Mouse (Mus musculus): ENCODE measurements at regions not wholly inside any gene's neighbourhood (a gene's known extent, or its start where the extent isn't known, plus 50 kb on each side); places are given as distances from the start of the nearest gene placed in this dataset.

DNA sequence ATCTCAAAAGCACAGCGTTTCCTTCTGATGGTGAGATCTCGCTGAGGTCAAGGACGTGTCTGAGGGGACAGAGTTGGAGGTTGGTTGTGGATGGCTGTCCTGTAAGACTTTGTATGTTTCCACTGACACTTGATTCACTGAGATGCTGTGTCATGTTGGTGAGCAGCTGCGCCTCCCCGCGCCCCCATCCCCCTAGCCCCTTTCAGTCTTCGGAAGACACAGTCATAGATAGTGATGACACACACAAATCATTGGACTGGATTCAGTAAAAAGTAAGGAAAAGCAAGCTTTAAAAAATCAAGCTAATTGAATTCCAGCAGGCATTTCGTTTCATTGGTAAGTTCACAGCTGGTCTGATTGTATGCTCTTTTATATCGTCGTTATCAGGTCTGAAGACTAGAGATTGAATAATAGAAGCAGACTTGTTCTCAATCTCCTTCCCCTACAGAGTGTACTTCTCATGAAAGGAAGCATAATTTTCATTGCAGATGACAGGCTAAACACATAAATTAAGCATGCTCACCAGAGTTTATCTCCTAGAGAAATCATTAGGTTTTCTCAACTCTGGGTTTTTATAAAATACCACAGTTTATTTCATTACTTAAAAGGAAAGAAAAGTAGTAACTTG lies 472.9 kb downstream of the Fgf9 start:
- Histone ChIP-seq H3K9ac (ENCODE audit: low read depth, low read length) (no peak overlapping the region), H3K4me3 (ENCODE audit: low read depth, low read length) (no peak overlapping the region), H3K4me2 (replicated peaks; ENCODE audit: low read depth) (no peak overlapping the region), H3K27me3 (replicated peaks; ENCODE audit: control insufficient read depth, insufficient read depth, low read length) (no peaks in the 10 kb centered on the region), H3K27ac (ENCODE audit: low read depth, low read length) (no peak overlapping the region), H3K36me3 (ENCODE audit: control insufficient read depth, insufficient read depth) (no peaks in the 10 kb centered on the region), H3K4me1 (replicated peaks; ENCODE audit: control insufficient read depth, insufficient read depth, low read length) (no peaks in the 10 kb centered on the region), H3K9me3 (ENCODE audit: control insufficient read depth) (no peaks in the 10 kb centered on the region)
- ATAC-seq: no peak
- 79% methylated on average over 10 of the region's 10 CpGs for WGBS
- no peak for TF ChIP-seq CTCF (IDR thresholded peaks at IDR 0.05; ENCODE audit: low read depth)

DNA sequence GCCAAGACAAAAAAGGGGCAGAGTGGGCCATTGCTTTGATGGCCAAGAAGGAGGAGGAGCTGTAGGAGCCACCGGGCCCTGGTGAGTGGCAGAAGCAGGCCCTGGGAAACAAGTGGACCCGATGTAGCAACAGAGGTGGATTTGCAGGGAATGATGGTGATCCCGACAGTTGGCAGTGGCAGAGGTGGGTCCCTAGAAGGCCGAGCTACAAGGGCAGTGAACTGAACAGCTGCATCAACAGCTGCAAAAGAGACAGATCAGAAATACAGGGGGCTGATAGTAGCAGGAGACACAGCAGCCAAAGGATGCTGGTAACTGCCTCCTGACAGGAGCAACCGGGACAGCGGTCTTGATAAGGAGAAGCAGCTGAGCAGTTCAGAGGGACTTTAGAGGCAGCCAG lies 467.8 kb downstream of the Fgf9 start:
- 75% methylated on average over 6 of the region's 6 CpGs for WGBS
- no peak for TF ChIP-seq CTCF (IDR thresholded peaks at IDR 0.05; ENCODE audit: low read depth)

DNA sequence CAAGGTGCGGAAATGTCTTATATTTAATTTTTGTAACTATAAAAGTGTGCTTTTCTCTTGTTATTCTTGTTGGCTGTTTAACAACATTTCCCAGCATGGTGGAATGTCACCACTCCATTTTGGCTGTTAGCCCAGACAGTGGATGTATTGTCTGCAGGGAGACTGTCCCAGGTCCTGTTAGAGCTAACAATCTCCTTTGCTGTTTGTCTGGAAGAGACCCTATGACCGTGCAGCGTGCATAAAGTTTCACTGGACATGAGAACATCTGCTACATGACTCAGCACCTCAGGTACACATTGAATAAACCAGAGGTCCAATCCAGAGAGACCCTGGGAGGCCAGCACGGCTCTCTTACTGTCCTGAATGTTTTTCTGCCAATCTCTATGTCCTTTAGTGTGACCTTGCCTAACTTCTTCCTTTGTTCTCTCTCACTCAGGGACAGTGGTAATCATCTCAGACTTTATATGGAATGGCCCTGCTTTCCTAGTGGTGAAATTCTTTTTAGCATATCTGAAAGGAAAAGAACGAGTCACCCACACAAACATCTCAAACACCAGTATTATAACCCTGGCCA lies 450.7 kb downstream of the Fgf9 start:
- ATAC-seq: no peak
- TF ChIP-seq CTCF (IDR thresholded peaks at IDR 0.05; ENCODE audit: low read depth): no peak
- Histone ChIP-seq H3K27me3 (replicated peaks; ENCODE audit: control insufficient read depth, insufficient read depth, low read length) (no peaks in the 10 kb centered on the region), H3K27ac (ENCODE audit: low read depth, low read length) (no peak overlapping the region), H3K9me3 (ENCODE audit: control insufficient read depth) (no peaks in the 10 kb centered on the region), H3K36me3 (ENCODE audit: control insufficient read depth, insufficient read depth) (no peaks in the 10 kb centered on the region), H3K4me3 (ENCODE audit: low read depth, low read length) (no peak overlapping the region), H3K4me2 (replicated peaks; ENCODE audit: low read depth) (no peak overlapping the region), H3K9ac (ENCODE audit: low read depth, low read length) (no peak overlapping the region), H3K4me1 (replicated peaks; ENCODE audit: control insufficient read depth, insufficient read depth, low read length) (no peaks in the 10 kb centered on the region)
- 50% methylated on average over 5 of the region's 5 CpGs for WGBS

More for the DNA sequence above, 467.8 kb downstream of the Fgf9 start:
- H3K27me3 ChIP-seq (replicated peaks; ENCODE audit: control insufficient read depth, insufficient read depth, low read length): no peaks in the 10 kb centered on the region
- H3K27ac ChIP-seq (ENCODE audit: low read depth, low read length): no peak overlapping the region
- H3K36me3 ChIP-seq (ENCODE audit: control insufficient read depth, insufficient read depth): no peaks in the 10 kb centered on the region
- no peak for ATAC-seq
- no peak overlapping the region for H3K9ac ChIP-seq (ENCODE audit: low read depth, low read length)
- no peaks in the 10 kb centered on the region for H3K9me3 ChIP-seq (ENCODE audit: control insufficient read depth)
- H3K4me3 ChIP-seq (ENCODE audit: low read depth, low read length): no peak overlapping the region
- no peaks in the 10 kb centered on the region for H3K4me1 ChIP-seq (replicated peaks; ENCODE audit: control insufficient read depth, insufficient read depth, low read length)
- H3K4me2 ChIP-seq (replicated peaks; ENCODE audit: low read depth): no peak overlapping the region

DNA sequence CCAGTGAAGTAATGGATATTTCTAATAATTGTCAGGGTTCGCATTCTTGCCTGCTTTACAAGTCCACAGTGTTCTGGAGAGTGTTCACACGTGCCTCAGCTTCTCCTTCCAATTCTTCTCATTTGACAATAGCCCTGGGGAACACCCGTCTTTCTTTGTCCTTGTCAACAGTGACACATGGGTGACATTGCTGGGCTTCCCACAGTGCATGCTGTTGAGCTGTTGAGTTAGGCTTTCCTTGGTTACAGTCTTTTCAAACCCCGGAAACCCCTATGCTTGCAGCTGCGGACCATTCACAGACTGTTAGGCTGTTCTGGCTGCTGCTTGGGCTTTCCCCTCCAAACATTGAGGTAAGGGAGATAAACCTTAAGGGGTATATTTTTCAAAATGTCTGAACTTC lies 450.0 kb downstream of the Fgf9 start:
- no peak overlapping the region for H3K4me3 ChIP-seq (ENCODE audit: low read depth, low read length)
- H3K4me1 ChIP-seq (replicated peaks; ENCODE audit: control insufficient read depth, insufficient read depth, low read length): no peaks in the 10 kb centered on the region
- H3K9ac ChIP-seq (ENCODE audit: low read depth, low read length): no peak overlapping the region
- H3K36me3 ChIP-seq (ENCODE audit: control insufficient read depth, insufficient read depth): no peaks in the 10 kb centered on the region
- no peaks in the 10 kb centered on the region for H3K27me3 ChIP-seq (replicated peaks; ENCODE audit: control insufficient read depth, insufficient read depth, low read length)
- ATAC-seq: no peak
- WGBS: 81% methylated on average over 5 of the region's 5 CpGs
- no peak overlapping the region for H3K4me2 ChIP-seq (replicated peaks; ENCODE audit: low read depth)
- no peak for TF ChIP-seq CTCF (IDR thresholded peaks at IDR 0.05; ENCODE audit: low read depth)
- H3K27ac ChIP-seq (ENCODE audit: low read depth, low read length): no peak overlapping the region
- no peaks in the 10 kb centered on the region for H3K9me3 ChIP-seq (ENCODE audit: control insufficient read depth)

DNA sequence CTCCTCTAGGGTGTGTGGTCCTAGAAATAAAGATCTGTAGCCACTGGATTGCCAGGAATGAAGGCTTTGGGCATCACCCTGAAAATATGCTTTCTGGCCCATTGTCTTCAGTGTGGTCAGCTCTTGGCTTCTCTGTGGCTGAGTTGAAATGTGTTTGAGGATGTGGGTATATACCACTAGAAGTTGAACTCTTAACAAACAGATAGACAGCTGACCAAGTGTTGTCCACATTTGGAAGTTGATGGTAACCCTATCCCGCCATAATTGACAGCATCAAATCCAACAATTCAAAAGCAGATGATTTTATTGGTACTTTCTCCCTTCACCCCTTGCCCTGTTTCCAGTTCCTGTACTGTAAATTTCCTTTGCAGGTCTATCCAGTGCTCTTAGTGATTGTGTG lies 448.7 kb downstream of the Fgf9 start:
- TF ChIP-seq CTCF (IDR thresholded peaks at IDR 0.05; ENCODE audit: low read depth): no peak
- H3K4me3 ChIP-seq (ENCODE audit: low read depth, low read length): no peak overlapping the region
- no peaks in the 10 kb centered on the region for H3K4me1 ChIP-seq (replicated peaks; ENCODE audit: control insufficient read depth, insufficient read depth, low read length)
- no peak overlapping the region for H3K4me2 ChIP-seq (replicated peaks; ENCODE audit: low read depth)
- H3K36me3 ChIP-seq (ENCODE audit: control insufficient read depth, insufficient read depth): no peaks in the 10 kb centered on the region
- WGBS: 97% methylated on average over 1 of the region's 1 CpGs
- no peaks in the 10 kb centered on the region for H3K9me3 ChIP-seq (ENCODE audit: control insufficient read depth)
- H3K27ac ChIP-seq (ENCODE audit: low read depth, low read length): no peak overlapping the region
- no peaks in the 10 kb centered on the region for H3K27me3 ChIP-seq (replicated peaks; ENCODE audit: control insufficient read depth, insufficient read depth, low read length)
- no peak for ATAC-seq
- H3K9ac ChIP-seq (ENCODE audit: low read depth, low read length): no peak overlapping the region

DNA sequence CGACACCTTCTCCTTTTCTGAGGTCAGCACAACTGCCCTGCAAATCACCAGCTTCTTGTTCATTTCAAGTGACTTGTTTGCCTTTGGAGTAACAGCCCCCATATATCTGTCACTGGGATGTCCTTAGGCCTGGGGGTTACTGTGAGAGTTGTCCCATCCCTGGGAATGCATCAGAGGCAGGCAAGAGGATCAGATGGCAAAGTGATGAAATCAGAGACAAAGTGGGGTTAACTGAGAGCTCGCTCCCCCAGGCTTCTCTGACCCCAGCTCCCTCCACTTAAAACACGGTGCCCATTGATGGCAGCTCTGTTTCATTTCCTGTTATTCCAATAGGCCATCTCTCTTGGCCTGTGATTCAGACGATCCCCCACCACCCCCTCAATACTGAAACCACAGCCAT lies 446.2 kb downstream of the Fgf9 start:
- H3K4me2 ChIP-seq (replicated peaks; ENCODE audit: low read depth): no peak overlapping the region
- H3K27ac ChIP-seq (ENCODE audit: low read depth, low read length): no peak overlapping the region
- H3K27me3 ChIP-seq (replicated peaks; ENCODE audit: control insufficient read depth, insufficient read depth, low read length): no peaks in the 10 kb centered on the region
- no peak for TF ChIP-seq CTCF (IDR thresholded peaks at IDR 0.05; ENCODE audit: low read depth)
- 55% methylated on average over 4 of the region's 4 CpGs for WGBS
- no peak overlapping the region for H3K4me3 ChIP-seq (ENCODE audit: low read depth, low read length)
- no peaks in the 10 kb centered on the region for H3K9me3 ChIP-seq (ENCODE audit: control insufficient read depth)
- H3K36me3 ChIP-seq (ENCODE audit: control insufficient read depth, insufficient read depth): no peaks in the 10 kb centered on the region
- no peak overlapping the region for H3K9ac ChIP-seq (ENCODE audit: low read depth, low read length)
- ATAC-seq: no peak
- H3K4me1 ChIP-seq (replicated peaks; ENCODE audit: control insufficient read depth, insufficient read depth, low read length): no peaks in the 10 kb centered on the region

Data from intestine, postnatal 0 days (tissue).